Mouse (Mus musculus): Measurements from ENCODE around the gene Flad1.
A peak's percentile ranks its signal among the peaks of the same experiment; 100 is the strongest.

Flad1 gene

DNA sequence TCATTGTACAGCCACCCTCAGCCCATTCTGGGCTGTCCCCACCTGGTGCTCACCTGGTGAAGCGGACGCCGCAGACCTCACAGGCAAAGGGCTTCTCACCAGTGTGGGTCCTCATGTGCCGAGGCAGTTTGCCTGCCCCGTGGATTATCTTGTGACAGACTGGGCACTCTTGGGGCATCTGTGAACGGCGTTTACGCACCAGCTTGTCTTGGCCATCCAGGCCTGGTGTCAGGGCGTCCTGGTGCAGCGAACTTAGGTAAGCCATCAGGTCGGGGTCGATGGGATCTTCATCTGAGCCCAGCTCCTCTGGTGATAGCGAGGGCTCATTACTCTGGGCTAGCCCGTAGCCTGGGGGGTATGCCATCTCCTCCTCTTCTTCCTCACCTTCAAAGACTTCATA, 31.4 kb downstream of the Flad1 start:
- DNase-seq, result no peak

DNA sequence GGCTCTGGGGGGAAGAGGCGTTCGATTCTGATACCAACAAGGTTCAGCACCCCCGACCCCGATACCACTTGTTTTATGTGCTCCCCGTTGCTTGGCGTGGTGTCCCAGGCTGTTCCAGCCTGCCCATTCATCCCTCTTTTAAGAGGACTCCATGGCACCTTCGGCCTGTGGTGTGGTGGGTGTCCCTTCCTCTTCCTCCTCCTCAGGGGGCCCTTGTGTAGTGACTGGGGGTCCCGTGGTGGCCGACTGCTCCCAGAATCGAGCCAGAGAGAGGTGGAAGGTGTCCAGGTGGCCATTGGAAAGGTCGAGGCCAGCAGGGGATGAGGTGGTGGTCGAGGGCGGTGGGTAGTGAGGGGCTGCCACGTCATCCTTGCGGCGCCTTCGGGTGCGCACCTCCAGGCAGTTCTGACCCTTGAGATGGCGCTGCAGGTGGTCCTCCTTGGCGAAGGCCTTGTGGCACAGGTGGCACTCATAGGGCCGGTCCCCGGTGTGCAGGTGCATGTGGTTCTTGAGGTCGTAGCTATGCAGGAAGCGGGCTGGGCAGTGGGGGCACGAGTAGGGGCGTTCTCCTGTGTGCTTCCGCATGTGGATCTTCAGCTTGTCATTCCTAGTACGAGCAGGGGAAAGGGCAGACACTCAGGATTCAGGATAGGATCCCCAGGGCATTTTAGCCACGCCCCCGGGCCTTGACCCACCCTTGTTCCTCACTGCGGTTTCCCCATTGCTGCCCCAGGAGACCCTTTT, 32.1 kb downstream of the Flad1 start:
- DNase-seq, result no peak

DNA sequence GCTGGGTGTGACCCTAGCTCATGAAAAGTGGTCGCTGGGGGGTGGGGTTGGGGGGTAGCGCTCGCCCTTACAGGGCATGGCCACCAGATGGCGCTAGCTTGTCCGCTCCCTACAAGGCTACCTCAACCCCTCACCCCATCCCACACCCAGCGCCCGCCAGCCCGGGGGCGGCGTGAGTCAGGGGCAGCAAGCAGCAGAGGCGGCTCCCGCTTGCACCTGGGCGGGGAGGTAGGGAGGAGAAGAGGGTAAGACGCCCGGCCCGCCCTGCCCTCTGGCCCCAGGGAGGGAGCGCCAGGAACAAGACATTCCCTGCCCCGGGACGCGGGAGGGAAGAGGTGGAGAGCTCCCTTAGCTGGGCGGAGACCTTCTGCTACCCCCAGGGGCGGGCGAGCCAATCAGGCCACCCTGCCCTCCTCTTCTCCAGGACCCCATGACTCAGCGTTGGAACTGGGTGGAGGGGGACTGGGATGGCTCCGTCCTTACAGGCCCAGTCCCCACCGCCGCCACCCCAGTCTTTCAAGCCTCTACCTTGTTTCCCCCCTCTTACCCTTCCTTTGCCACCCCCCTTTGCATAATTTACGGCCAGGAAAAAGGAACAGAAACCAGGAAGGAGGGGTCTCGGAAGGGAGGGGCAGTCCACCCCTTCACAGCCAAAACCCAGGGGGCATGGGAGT, 33.1 kb downstream of the Flad1 start:
- peak; percentile 64 for DNase-seq

DNA sequence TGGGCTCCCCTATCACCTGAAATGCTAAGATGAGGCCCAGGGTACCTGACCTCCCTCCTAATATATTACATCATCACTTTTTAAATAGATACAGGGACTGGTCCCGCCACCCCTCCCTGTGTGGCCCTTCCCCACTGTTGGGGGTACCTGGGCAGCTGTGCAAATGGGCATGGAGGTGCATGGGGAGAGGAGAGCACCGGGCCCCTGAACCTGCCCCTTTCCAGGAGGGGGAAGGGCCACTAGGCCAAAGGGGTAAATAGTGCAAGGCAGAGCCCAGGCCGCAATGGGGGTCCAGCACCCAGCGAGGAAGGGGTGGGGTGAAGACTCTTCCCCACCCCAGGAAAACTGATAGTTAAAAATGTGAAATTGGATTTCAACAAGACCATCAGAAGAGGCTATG, 33.8 kb downstream of the Flad1 start:
- DNase-seq, result peak; percentile 19

DNA sequence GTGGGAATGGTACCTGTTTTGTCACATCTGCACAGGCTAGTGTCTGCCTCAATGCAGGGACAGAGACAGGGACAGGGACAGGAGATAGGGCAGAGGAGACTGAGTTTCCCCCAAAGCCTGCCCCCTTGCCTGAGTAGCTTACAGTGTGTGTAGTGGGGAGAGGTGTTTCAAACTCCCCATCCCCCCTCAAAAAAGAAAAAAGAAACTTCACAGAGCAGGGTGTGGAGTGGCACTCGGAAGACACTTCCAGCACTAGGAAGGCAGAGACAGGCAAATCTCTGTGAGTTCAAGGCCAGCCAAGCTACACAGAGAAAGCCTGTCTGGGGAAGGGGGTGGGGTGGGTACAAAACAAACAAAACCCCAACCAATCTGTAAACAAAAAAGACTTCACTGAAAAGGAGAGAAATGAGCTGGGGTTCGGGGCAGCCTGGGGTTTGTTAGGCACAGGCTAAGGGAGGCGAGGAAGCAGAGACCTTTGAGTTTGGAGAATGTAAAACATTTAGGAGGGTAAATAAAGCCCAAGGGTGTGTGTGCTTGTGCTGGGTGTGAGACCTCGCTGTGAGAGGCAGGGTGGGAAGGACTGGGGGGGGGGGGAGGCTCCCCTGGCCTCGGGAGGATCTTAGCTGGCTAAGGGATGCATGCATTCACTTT, 38.0 kb downstream of the Flad1 start:
- no peak for DNase-seq

DNA sequence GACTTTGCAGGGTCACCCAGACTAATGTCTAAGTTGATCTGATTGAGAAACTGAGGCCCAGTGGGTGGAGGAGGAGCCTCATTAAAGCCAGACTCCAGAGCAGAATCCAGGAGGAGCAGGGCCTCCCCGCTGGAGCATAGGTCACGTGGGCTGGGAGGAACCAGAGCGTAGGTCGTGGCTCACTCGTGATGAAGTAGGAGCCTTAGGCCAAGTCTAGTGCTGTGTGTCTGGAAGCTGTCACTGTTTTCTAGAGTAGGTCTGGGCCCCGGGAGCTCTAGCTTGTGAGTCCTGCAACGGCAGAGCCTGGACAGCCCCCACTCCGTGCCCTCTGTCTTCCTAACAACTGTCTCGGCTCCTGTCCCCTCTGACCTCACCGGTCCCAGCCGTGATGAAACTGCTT, 44.3 kb downstream of the Flad1 start:
- no peak for DNase-seq

DNA sequence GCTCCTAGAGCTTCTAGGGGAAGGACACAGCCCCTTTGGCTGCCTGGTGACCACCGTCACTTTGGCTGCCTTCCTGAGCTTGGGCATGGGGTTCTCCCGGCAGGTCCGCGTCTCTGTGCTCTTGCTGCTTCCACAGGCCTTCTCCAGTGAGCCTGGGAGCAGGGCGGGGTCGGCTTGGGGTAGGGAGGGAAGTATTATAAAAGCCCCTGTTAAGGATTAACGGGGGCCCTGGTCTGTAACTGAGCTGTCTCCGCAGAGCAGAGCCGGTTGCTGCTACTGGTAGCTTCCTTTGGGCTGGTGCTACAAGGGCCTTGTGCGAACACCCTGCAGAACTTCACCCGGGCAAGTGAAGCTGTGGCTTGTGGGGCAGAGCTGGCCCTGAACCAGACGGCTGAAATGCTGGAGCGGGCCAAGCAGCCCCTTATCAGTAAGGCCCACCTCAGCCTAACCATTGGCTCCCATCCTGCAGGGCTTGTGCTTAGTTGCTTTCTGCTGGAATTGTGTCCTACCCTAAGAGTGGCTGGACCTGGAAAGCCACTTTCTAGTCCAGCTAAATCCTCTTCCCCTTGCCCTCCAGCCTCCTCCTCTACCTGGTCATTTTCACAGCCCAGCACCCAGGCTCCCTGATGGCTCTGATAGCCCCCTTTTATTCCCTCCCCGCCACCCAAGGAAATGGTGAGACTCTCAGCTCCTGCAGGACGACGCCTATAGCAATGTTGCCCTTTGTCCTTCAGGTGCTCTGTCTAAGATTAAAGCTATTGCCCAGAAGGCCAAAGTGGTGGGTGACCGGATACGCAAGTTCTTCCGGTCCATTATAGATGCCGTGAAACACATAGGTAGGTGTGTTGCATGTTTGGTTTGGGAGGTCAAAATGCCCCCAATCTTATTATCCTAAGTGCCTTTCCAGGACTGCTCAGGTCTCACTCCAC, 45.9 kb downstream of the Flad1 start:
- DNase-seq, result no peak

DNA sequence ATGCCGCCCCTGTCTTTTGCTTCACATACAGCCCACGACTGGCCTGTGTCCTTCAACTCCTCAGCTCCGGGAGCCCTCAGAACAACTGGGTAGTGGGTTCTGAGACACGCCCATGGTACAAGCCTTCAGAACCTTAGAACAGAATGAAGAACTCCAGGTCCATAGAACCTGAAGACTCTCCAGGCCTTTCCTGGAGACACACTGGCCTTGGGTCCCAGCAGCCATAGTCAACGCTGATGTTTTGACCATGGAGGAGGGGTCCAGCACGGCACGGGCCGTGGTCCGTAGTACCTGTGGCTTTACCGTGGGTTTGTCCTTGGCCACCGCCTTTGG, 46.6 kb downstream of the Flad1 start, which contains the start of gene Dcst1:
TSS of gene Dcst1 (minus strand) at position 101 of the 333 bp plus-strand sequence.
- no peak for DNase-seq

DNA sequence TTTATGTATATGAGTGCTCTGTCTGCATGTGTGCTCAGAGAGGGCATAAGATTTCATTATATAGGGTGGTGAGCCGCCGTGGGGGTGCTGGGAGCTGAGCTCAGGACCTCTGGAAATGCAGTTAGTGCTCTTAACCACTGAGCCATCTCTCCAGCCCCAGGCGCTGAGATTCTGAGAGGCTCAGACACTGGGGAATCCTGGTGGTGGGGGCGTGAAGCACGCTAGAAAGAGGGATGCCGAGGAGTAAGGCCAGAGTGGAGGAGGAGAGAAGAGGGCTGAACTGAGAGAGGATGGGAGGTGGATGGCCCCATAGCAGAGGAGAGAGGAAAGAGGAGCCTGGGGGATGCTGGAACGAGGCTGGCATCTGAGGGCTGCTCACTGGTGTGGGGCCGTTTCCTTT, 47.0 kb downstream of the Flad1 start:
- no peak for DNase-seq

DNA sequence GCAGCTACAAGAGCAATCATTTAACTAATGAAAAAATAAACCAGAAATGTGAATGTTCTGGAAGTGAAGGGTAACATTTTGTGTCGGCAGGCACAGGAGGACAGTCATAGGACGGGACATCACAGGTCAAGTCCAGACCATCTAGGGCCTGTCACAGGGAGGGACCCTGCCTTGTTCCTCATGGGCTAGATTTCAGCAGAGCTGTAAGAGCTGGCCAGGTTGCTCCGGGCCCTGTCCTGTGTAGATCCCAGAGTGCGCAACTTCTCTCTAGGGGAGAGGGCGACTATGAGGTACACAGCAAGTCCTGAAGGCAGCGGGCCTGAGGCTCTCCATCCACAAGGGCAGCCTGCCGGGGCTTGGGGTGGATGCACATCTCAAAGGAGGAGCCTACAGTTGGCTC, 50.0 kb downstream of the Flad1 start, which contains the start of gene Dcst2:
TSS of gene Dcst2 (plus strand) at position 301 of the 400 bp plus-strand sequence.
- DNase-seq, result no peak

DNA sequence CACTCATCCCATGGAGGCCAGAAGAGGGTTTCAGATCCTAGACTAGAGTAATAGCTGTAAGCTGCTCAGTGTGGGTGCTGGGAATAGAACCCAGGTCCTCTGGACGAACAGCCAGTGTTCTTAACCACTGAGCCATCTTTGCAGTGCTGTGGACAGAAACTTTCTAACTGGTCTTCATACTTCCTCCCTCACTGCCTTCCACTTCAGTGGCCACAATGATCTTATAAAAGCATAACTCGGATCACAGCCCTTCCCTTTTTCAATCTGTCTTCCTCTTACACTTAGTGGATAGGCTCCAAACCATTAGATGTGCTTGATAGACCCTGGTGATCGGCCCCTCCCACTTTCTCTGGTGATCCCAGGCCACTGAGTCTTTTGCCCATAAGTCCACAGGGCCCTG, 51.4 kb downstream of the Flad1 start:
- DNase-seq, result no peak

DNA sequence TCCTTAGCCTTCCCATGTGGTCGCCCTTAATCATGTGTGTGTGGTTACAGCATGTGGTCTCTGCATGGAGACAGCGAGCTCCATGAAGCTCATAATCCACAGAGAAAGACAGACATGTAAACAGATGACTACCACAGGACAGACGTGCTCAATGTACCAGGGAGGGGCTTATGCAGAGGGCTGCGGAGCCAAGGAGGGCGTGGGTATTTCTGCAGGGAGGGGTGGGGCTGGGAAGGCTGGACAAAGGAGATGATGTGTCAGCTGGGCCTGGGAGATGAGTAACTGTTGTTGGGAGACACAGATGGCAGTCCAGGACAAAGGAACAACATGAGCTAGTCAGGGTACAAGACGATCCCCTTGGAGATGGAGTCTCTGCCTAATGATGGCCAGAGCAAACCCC, 52.0 kb downstream of the Flad1 start:
- no peak for DNase-seq

DNA sequence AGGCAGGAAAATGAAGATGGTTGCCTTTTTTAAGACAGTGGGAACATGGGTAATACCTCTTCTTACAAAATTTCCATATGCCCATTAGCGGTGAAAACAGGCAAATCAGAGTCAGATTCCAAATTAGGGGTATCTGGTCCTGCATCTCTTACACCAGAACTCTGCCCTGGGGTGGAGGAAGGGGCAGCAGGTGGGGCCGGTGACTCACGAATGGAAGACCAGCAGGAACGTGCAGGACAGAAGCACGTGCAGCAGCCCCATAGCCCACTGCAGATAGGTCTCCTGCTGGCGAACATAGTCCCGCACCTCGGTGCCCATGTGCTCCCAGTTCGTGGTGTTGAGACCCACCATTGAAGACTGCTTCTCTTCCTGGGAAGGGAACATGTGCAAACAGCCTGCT, 55.6 kb downstream of the Flad1 start:
- DNase-seq, result no peak

DNA sequence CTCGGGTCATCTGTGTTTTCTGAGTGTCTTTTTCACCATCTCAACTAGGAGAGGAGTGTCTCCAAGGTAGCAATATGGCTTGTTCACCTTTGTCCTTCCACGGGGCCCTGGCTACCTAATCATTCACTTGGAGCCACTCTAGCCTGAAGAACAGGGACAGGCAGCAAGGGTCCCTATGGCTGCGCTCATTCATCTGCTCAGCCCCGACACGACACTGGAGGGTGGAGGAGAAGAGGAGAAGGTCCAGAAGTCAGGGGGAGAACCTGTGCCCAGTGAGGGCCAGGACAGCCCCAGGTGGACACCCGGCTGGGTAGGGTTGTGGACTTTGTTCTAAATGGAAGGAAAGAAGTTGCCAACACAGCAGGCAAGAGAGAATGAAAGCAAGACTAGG, 56.2 kb downstream of the Flad1 start:
- DNase-seq, result no peak

DNA sequence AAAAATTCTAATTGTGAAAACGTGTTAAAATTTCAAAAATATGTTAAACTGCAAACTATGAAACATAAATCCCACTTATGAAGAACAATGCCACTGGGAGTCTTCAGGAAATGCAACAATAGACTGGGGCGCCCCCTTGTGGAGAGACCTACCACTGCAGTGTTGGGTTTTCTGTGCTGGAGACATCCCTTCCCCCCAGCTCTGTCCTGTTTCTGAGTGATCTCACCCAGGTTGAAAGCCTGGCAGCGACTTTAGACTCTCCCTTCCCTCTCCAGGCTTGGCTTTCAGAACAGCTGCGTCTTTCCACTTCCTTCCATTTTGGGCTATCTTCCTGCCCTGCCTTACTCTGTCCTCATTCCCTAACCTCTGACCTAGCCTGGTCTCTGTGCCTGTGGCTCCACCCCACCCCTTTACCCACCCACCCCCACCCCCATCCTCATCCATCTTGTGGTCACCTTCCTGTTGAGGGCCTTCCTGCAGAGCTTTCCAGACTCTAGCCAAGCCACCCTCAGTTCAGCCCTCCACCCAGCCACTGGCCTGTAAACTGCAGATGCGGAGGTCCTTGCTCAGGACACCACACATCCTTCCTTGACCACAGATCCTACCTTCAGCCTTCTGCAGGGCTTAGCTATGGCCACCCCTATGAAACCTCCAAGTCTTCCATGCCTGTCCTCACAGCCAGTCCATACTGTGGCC, 56.7 kb downstream of the Flad1 start:
- peak; percentile 91 for DNase-seq

DNA sequence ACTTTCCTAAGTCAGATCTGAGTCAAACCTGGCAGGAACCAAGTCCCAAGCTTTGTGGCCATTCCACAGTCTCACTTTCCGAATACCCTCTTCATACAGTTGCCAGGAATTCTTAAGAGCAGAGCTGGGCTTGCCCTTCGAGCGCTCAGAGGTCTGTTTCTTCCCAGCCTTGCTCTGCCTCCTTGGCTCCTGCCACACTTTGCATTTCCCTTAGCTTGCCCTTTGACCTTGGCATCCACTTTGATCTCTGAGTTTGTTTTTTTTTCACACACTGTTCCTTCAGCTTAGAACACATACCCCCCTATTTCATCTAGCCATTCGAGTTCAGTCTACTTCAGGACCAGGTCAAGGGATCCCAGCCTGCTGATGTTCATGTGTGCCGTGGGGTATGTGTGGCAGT, 60.4 kb downstream of the Flad1 start:
- no peak for DNase-seq

Data from cerebellum, adult 9-10 months (tissue).